ENCODE assay signal across 9 mouse cellular contexts in genomic region chr4:44173177-44173576, GRCm38 (mm10).
DNase-seq lines count a peak whose midpoint lies in the region; ATAC-seq and TF ChIP-seq lines count a peak whose summit lies in the region.
"Had no signal": no experiment of that assay in that cellular context is flagged by ENCODE, and none has a peak within 500 bp of the region (broad histone marks: within the 10 kb centered on the region; RNA-seq: fewer than 3 reads in every experiment).

No protein-coding gene starts in this region.

- no peaks in the 10 kb centered on the region for H3K4me1 ChIP-seq in intestine, postnatal 0 days (replicated peaks; ENCODE audit: control insufficient read depth, insufficient read depth, low read length)
- no peaks in the 10 kb centered on the region for H3K4me1 ChIP-seq in intestine, embryonic 15.5 days (replicated peaks)
- H3K4me1 ChIP-seq in midbrain, embryonic 14.5 days (ENCODE audit: control insufficient read depth, insufficient read depth, low read length) = no peaks in the 10 kb centered on the region

- DNase-seq in NIH3T3 (ENCODE audit: low read depth) = peak; percentile 83
- peak; percentile 57 for DNase-seq in cerebellum, adult 8-10 months
- DNase-seq in gastrocnemius, postnatal 14 days = peak; percentile 11
- DNase-seq in layer of hippocampus, adult 8-10 months (ENCODE audit: low spot score in 2 of 2) = peak; percentile 30 to 41
- DNase-seq in midbrain, embryonic 14.5 days = peak; percentile 88
- DNase-seq in thymus, postnatal 10 days (ENCODE audit: low spot score in 2 of 2) = peak; percentile 14 to 66

- no peak overlapping the region for H3K4me3 ChIP-seq in intestine, postnatal 0 days (ENCODE audit: low read depth, low read length)
- no peak overlapping the region for H3K4me3 ChIP-seq in intestine, embryonic 15.5 days (replicated peaks)
- no peak overlapping the region for H3K4me3 ChIP-seq in midbrain, embryonic 14.5 days (replicated peaks; ENCODE audit: low read depth, low read length)
- H3K4me3 ChIP-seq: limb, embryonic 12.5 days had no signal

- intact Hi-C loops in gastrocnemius, postnatal 14 days (cut with DNase I; ENCODE audit: low total_unique reads) = no loop called here

- TF ChIP-seq CTCF in intestine, postnatal 0 days (IDR thresholded peaks at IDR 0.05; ENCODE audit: low read depth) = peak; percentile 83

- H3K9me3 ChIP-seq in intestine, postnatal 0 days (ENCODE audit: control insufficient read depth) = no peaks in the 10 kb centered on the region
- no peaks in the 10 kb centered on the region for H3K9me3 ChIP-seq in intestine, embryonic 15.5 days
- no peaks in the 10 kb centered on the region for H3K9me3 ChIP-seq in midbrain, embryonic 14.5 days (ENCODE audit: control insufficient read depth, low read length)
- H3K9me3 ChIP-seq: limb, embryonic 12.5 days had no signal

- H3K27me3 ChIP-seq in intestine, postnatal 0 days (replicated peaks; ENCODE audit: control insufficient read depth, insufficient read depth, low read length) = no peaks in the 10 kb centered on the region
- no peaks in the 10 kb centered on the region for H3K27me3 ChIP-seq in intestine, embryonic 15.5 days (replicated peaks)
- H3K27me3 ChIP-seq in midbrain, embryonic 14.5 days (ENCODE audit: control insufficient read depth, insufficient read depth, low read length) = no peaks in the 10 kb centered on the region
- H3K27me3 ChIP-seq: limb, embryonic 12.5 days had no signal

- ATAC-seq in intestine, postnatal 0 days = no peak
- no peak for ATAC-seq in intestine, embryonic 15.5 days
- no peak for ATAC-seq in midbrain, embryonic 14.5 days (ENCODE audit: low FRiP score, low TSS enrichment)

- H3K27ac ChIP-seq in intestine, postnatal 0 days (ENCODE audit: low read depth, low read length) = no peak overlapping the region
- H3K27ac ChIP-seq in intestine, embryonic 15.5 days = no peak overlapping the region
- H3K27ac ChIP-seq in midbrain, embryonic 14.5 days (replicated peaks; ENCODE audit: low read depth, low read length) = no peak overlapping the region
- H3K27ac ChIP-seq: limb, embryonic 12.5 days had no signal

- H3K36me3 ChIP-seq in intestine, postnatal 0 days (ENCODE audit: control insufficient read depth, insufficient read depth) = no peaks in the 10 kb centered on the region
- H3K36me3 ChIP-seq in intestine, embryonic 15.5 days = no peaks in the 10 kb centered on the region
- no peaks in the 10 kb centered on the region for H3K36me3 ChIP-seq in midbrain, embryonic 14.5 days (ENCODE audit: control insufficient read depth, insufficient read depth, low read length)
- H3K36me3 ChIP-seq: limb, embryonic 12.5 days had no signal

- no peak overlapping the region for H3K9ac ChIP-seq in intestine, postnatal 0 days (ENCODE audit: low read depth, low read length)
- no peak overlapping the region for H3K9ac ChIP-seq in intestine, embryonic 15.5 days
- H3K9ac ChIP-seq in midbrain, embryonic 14.5 days (replicated peaks; ENCODE audit: low read length) = no peak overlapping the region
- H3K9ac ChIP-seq: limb, embryonic 12.5 days had no signal

- WGBS in intestine, postnatal 0 days = 3% methylated on average over 1 of the region's 1 CpGs
- WGBS in intestine, embryonic 15.5 days = 0% methylated on average over 1 of the region's 1 CpGs
- WGBS in midbrain, embryonic 14.5 days = 0% methylated on average over 1 of the region's 1 CpGs

- H3K4me2 ChIP-seq in intestine, postnatal 0 days (replicated peaks; ENCODE audit: low read depth) = no peak overlapping the region
- no peak overlapping the region for H3K4me2 ChIP-seq in intestine, embryonic 15.5 days (replicated peaks)
- no peak overlapping the region for H3K4me2 ChIP-seq in midbrain, embryonic 14.5 days (ENCODE audit: low read length)
- H3K4me2 ChIP-seq: limb, embryonic 12.5 days had no signal

Comparison
In these comparisons a context has a peak if more than half of its experiments do, and no peak if none do; other contexts are left out.
1. DNase-seq: peak in every context shown above with its lines; median percentile 88 in midbrain, embryonic 14.5 days; 83 in NIH3T3; 57 in cerebellum, adult 8-10 months; 40 in thymus, postnatal 10 days; 36 in layer of hippocampus, adult 8-10 months; 11 in gastrocnemius, postnatal 14 days.